Mouse (Mus musculus) heart, embryonic 11.5 days (tissue): ENCODE data around the gene Prkg1. TPM values are rescaled to one million over a fixed set of nuclear protein-coding genes. Genes with fewer than 3 reads are reported as not detected.

ENCODE experiments used
- ATAC-seq: fragments of 200-750 bp; cut with Nextera tagmentation; replicated peaks from 2 replicates; pipeline ENCODE4 v1.8.0; 2017; ENCODE audit warnings: moderate library complexity; ENCODE audit not compliant: insufficient number of reproducible peaks, low FRiP score, low TSS enrichment
- H3K27ac ChIP-seq: fragments of 300-500 bp; sonication (generic); 2 replicates; pipeline ENCODE4 v1.5.1; 2014; ENCODE audit warnings: mild to moderate bottlenecking, low read depth, low read length
- H3K27me3 ChIP-seq: fragments of 300-500 bp; sonication (generic); 2 replicates; pipeline ENCODE4 v1.6.1; 2014; ENCODE audit warnings: mild to moderate bottlenecking, low read length, mixed read lengths; ENCODE audit not compliant: control insufficient read depth, insufficient read depth
- H3K36me3 ChIP-seq: fragments of 300-500 bp; sonication (generic); 2 replicates; pipeline ENCODE4 v1.6.1; 2014; ENCODE audit warnings: mild to moderate bottlenecking, low read length, moderate library complexity, mixed read lengths; ENCODE audit not compliant: control insufficient read depth, insufficient read depth
- H3K4me1 ChIP-seq: fragments of 300-500 bp; sonication (generic); 2 replicates; pipeline ENCODE4 v1.6.1; 2014; ENCODE audit warnings: low read length; ENCODE audit not compliant: control insufficient read depth, insufficient read depth
- H3K4me2 ChIP-seq: fragments of 300-500 bp; sonication (generic); 2 replicates; pipeline ENCODE4 v1.6.1; 2014; ENCODE audit warnings: mild to moderate bottlenecking, moderate library complexity
- H3K4me3 ChIP-seq: fragments of 300-500 bp; sonication (generic); 2 replicates; pipeline ENCODE4 v1.5.1; 2014; ENCODE audit warnings: low read depth, low read length
- H3K9ac ChIP-seq: fragments of 300-500 bp; sonication (generic); 2 replicates; pipeline ENCODE4 v1.6.1; 2014; ENCODE audit warnings: mild to moderate bottlenecking, low read depth, low read length, moderate library complexity
- H3K9me3 ChIP-seq: fragments of 300-500 bp; sonication (generic); replicated peaks from 2 replicates; pipeline ENCODE4 v1.6.1; 2016; ENCODE audit warnings: low read length; ENCODE audit not compliant: control insufficient read depth
- WGBS: fragments of 180-500 bp; shearing (Covaris S2); extraction: QIAGEN DNeasy Blood & Tissue Kit; methylation state at CpG from one replicate; pipeline ENCODE4 v1.1.7; 2014; ENCODE audit not compliant: insufficient replicate concordance; 5-methylcytosine and 5-hydroxymethylcytosine counted together
- polyA plus RNA-seq: library from polyadenylated mRNA; unstranded; fragments of >200 nt; fragmentation: Nextera tagmentation; extraction: Ambion mirVana; gene quantifications from 2 replicates; pipeline ENCODE4 v1.2.1, GENCODE M21; 2014

The Prkg1 gene
- polyA plus RNA-seq, 1 experiment from 2014 or later = 10.9 TPM

- WGBS = 45% methylated on average over 9 of the region's 9 CpGs
- Histone ChIP-seq H3K9me3 (no peaks in the 10 kb centered on the region), H3K9ac (no peak overlapping the region), H3K4me1 (peaks cover 12% of the 10 kb centered on the region), H3K4me3 (no peak overlapping the region), H3K27me3 (no peaks in the 10 kb centered on the region), H3K4me2 (no peak overlapping the region), H3K36me3 (no peaks in the 10 kb centered on the region), H3K27ac (no peak overlapping the region)
- ATAC-seq = no peak
These were observed 339.6 kb downstream of the Prkg1 start for GRCm38 (mm10) chr19:31425199-31425598.

GRCm38 (mm10) chr19:31424319-31424718 lies 340.5 kb downstream of the Prkg1 start:
- 36% methylated on average over 5 of the region's 5 CpGs for WGBS
- no peaks in the 10 kb centered on the region for H3K9me3 ChIP-seq
- no peak overlapping the region for H3K9ac ChIP-seq
- peaks cover 12% of the 10 kb centered on the region for H3K4me1 ChIP-seq
- no peak for ATAC-seq
- no peaks in the 10 kb centered on the region for H3K27me3 ChIP-seq
- no peak overlapping the region for H3K27ac ChIP-seq
- no peak overlapping the region for H3K4me3 ChIP-seq
- no peaks in the 10 kb centered on the region for H3K36me3 ChIP-seq
- H3K4me2 ChIP-seq = no peak overlapping the region

GRCm38 (mm10) chr19:31413571-31413970 lies 351.3 kb downstream of the Prkg1 start:
- Histone ChIP-seq H3K4me3 (no peak overlapping the region), H3K4me1 (no peaks in the 10 kb centered on the region), H3K36me3 (no peaks in the 10 kb centered on the region), H3K4me2 (no peak overlapping the region), H3K9ac (no peak overlapping the region), H3K27ac (no peak overlapping the region), H3K27me3 (no peaks in the 10 kb centered on the region), H3K9me3 (no peaks in the 10 kb centered on the region)
- 79% methylated on average over 7 of the region's 7 CpGs for WGBS
- ATAC-seq = no peak

- H3K27me3 ChIP-seq = no peaks in the 10 kb centered on the region
- H3K4me2 ChIP-seq = no peak overlapping the region
- WGBS = 86% methylated on average over 1 of the region's 1 CpGs
- H3K36me3 ChIP-seq = no peaks in the 10 kb centered on the region
- ATAC-seq = no peak
- no peak overlapping the region for H3K9ac ChIP-seq
- H3K4me1 ChIP-seq = no peaks in the 10 kb centered on the region
- no peak overlapping the region for H3K27ac ChIP-seq
- H3K4me3 ChIP-seq = no peak overlapping the region
- H3K9me3 ChIP-seq = no peaks in the 10 kb centered on the region
These were observed 368.7 kb downstream of the Prkg1 start for GRCm38 (mm10) chr19:31396096-31396495.

GRCm38 (mm10) chr19:31385353-31385752 lies 379.5 kb downstream of the Prkg1 start:
- Histone ChIP-seq H3K4me1 (no peaks in the 10 kb centered on the region), H3K9me3 (no peaks in the 10 kb centered on the region), H3K4me3 (no peak overlapping the region), H3K36me3 (no peaks in the 10 kb centered on the region), H3K27me3 (no peaks in the 10 kb centered on the region), H3K9ac (no peak overlapping the region), H3K27ac (no peak overlapping the region), H3K4me2 (no peak overlapping the region)
- ATAC-seq = no peak
- 83% methylated on average over 3 of the region's 3 CpGs for whole genome bisulfite sequencing

GRCm38 (mm10) chr19:31383881-31384280 lies 381.0 kb downstream of the Prkg1 start:
- H3K27me3 ChIP-seq = no peaks in the 10 kb centered on the region
- no peaks in the 10 kb centered on the region for H3K4me1 ChIP-seq
- H3K27ac ChIP-seq = no peak overlapping the region
- no peak overlapping the region for H3K9ac ChIP-seq
- no peaks in the 10 kb centered on the region for H3K36me3 ChIP-seq
- no peak overlapping the region for H3K4me3 ChIP-seq
- no peak for ATAC-seq
- H3K4me2 ChIP-seq = no peak overlapping the region
- H3K9me3 ChIP-seq = no peaks in the 10 kb centered on the region
- WGBS = 60% methylated on average over 5 of the region's 5 CpGs

- H3K9me3 ChIP-seq = no peaks in the 10 kb centered on the region
- no peaks in the 10 kb centered on the region for H3K36me3 ChIP-seq
- H3K4me2 ChIP-seq = no peak overlapping the region
- WGBS = 61% methylated on average over 1 of the region's 1 CpGs
- H3K27ac ChIP-seq = no peak overlapping the region
- no peak overlapping the region for H3K9ac ChIP-seq
- H3K27me3 ChIP-seq = no peaks in the 10 kb centered on the region
- H3K4me3 ChIP-seq = no peak overlapping the region
- H3K4me1 ChIP-seq = no peaks in the 10 kb centered on the region
- no peak for ATAC-seq
These were observed 394.7 kb downstream of the Prkg1 start for GRCm38 (mm10) chr19:31370106-31370505.

GRCm38 (mm10) chr19:31369116-31369515 lies 395.7 kb downstream of the Prkg1 start:
- H3K36me3 ChIP-seq = no peaks in the 10 kb centered on the region
- no peaks in the 10 kb centered on the region for H3K27me3 ChIP-seq
- H3K9me3 ChIP-seq = no peaks in the 10 kb centered on the region
- H3K4me3 ChIP-seq = no peak overlapping the region
- no peak for ATAC-seq
- 79% methylated on average over 1 of the region's 1 CpGs for WGBS
- H3K4me1 ChIP-seq = no peaks in the 10 kb centered on the region
- H3K9ac ChIP-seq = no peak overlapping the region
- no peak overlapping the region for H3K4me2 ChIP-seq
- H3K27ac ChIP-seq = no peak overlapping the region

GRCm38 (mm10) chr19:31362051-31362450 lies 402.8 kb downstream of the Prkg1 start:
- 46% methylated on average over 4 of the region's 4 CpGs for WGBS
- Histone ChIP-seq H3K4me2 (no peak overlapping the region), H3K36me3 (no peaks in the 10 kb centered on the region), H3K4me1 (peaks cover 3% of the 10 kb centered on the region; the same call in 1 of the 2 replicates), H3K27me3 (no peaks in the 10 kb centered on the region), H3K4me3 (no peak overlapping the region), H3K9me3 (no peaks in the 10 kb centered on the region), H3K27ac (0 out of 2 replicates have a peak overlapping the region, but pooled peaks have one; percentile 6), H3K9ac (no peak overlapping the region)
- ATAC-seq = no peak
